Mouse (Mus musculus): ENCODE results near the gene Kifc3.

- TF ChIP-seq CTCF (IDR thresholded peaks at IDR 0.05; ENCODE audit: low read depth, low read length) (no peak), POLR2A (IDR thresholded peaks at IDR 0.05; ENCODE audit: borderline replicate concordance, low read depth, low read length) (no peak)
These were observed 144.0 kb downstream of the Kifc3 start for GRCm38 (mm10) chr8:95058661-95059060.

Data from bone marrow macrophage, adult 2 months (primary cell).